Mouse (Mus musculus) inflammation-experienced regulatory T-cells, adult 6 months (primary cell): ENCODE data around the gene Slc25a34. TPM values are rescaled to one million over a fixed set of nuclear protein-coding genes. Genes with fewer than 3 reads are reported as not detected.

Experiments
- ATAC-seq: one replicate; pipeline ENCODE4 v1.8.0; 2017
- polyA plus RNA-seq, 3 experiments: library from polyadenylated mRNA; unstranded; fragments of 100-300 nt; shearing (Covaris generic); gene quantifications; one replicate each; pipeline ENCODE4 v1.2.1; 2017

The Slc25a34 gene
- polyA plus RNA-seq, 3 experiments from 2014 or later: 0.13 TPM; not detected in 2

DNA sequence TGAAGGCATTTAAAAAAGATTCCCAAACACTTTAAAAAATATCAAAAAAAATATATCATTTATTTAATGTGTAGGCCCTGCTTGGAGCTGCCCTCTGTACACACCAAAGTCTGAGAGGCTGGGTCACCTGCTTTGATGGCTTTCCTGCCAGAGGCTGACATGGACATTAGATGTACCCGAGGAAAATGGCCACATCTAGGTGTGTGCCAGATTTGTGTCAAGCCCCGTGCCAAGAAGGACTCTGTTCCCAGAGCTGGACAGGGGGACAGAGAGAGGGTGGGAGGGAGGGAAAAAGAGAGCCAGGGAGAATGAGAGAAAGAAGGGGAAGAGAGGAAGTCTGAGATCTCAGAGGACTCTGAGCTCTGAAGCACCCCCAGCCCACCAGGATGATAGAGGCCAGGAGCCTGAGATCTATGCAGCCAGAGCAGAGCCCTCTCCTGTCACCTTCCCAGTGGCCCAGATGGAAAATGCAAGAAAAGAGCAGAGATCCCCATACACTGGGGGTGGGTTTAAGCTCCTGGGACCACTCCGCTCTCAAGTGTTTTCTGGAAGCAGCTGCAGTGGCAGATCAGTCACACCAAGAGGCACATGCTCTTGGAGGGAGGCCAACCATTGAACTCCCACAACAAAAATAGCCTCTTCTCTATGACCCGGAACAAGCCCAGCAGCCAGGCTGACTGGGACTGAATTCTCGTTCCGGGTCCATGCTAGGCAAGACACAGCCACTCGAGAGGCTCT is 19.7 kb upstream of the Slc25a34 start:
- ATAC-seq: no peak

DNA sequence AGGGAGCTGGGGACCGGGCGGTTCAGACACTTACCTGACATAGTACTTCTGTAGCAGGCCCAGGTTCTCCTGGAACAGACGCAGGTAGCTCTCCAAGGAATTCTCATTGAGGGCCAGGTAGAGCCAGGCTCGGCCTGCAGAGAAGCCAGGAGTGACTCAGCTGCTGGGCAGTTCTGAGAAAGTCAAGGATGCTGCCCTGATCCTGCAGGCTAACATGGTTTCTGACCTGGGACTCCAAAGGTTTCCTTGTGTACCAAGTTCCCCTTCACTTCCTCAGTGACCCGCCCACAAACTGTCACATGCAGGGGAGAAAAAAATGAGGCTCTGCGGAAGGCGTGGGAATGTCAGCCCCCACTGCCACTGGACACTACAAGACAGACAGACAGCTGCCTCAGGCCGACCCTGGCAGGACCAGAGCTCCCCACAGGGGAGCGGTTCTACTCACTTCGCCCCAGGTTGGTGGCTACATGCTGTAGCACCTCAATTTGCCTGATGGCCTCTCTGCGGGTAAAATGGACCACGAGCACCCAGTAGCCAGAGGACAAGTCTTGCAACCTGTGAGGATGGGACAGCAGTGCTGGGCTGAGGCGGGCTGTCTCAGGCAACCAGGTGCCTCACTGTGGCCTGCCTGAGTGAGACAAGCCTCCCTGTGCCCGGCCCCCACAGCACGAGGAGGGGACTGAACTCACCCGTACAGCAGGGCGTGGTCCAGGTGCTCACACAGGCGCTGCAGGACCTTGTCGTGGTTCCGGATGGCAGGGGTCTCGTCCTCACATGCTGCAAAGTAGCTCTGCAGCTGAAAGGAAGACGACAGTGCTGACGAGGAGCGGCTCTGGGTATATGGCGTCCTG is 18.6 kb upstream of the Slc25a34 start:
- no peak for ATAC-seq

DNA sequence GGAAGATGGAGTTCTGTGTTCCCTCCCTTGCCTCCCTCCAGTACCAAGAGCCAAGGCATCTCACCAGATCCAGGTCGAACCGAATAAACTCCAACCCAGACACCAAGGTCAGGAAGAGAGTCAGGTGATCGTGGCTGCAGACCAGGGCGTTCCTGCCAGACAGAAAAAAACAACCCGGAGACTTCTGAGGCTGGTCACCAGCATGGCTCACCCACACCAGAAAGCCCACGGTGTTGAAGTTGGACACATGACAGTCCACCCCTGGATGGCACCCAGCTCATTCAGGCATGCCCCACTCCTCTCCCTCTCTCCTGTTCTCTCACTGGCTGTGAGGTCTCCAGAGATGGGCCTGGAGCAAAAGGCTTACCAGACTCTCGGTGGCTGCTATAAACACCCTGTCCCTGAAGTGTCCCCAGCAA is 17.7 kb upstream of the Slc25a34 start:
- ATAC-seq: no peak

DNA sequence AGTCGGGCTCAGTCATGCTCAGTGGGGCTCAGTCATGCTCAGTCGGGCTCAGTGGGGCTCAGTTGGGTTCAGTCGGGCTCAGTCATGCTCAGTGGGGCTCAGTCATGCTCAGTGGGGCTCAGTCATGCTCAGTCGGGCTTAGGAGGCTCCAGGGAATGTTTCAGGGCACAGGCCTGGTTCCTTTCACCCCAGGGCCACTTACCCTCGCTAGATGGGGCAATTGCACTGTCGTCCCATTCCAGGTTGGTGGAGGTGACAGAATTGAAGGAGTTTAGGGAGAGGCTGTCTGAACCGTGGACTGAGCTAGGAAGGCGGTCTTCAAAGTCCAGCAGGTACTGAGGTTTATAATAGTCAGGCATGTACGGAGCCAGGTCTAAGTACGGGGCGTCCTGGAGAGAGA is 15.9 kb upstream of the Slc25a34 start:
- ATAC-seq: no peak

DNA sequence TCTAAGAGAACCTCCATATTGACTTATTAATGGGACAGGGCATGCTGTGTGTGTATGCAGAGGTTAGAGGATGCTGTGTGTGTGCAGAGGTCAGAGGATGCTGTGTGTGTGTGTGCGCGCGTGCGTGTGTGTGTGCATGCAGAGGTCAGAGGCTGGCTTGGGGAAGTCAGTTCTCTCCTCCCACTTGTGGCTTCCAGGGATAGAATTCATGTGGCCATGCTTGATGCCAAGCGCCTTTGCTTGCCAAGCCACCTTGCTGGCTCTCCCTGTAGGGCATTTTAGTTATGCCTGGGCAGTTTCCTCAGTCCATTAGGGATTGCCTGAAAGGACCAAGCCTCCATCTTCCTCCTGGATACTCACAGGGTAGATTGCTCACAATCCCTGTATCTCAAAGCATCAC is 13.1 kb upstream of the Slc25a34 start:
- ATAC-seq: no peak

DNA sequence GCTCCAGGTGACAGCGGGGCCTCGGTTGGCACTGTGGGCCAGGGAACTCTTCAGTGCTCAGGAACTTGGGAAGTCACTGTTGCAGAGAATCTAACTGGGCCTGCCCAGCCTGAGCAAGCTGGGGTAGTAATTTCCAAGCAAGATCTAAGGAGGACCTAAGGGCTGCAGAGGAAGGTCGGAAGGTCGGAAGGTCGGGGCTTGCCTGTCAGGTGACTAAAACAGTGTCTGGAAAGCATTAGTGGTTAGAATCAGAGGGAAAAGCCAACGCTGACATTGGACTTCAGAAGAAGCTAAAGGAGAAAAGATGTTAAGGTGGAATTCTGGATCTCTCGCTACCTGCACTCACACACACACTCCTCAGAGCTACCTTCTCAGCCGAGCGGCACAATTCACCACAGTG is 12.4 kb upstream of the Slc25a34 start:
- ATAC-seq: no peak

DNA sequence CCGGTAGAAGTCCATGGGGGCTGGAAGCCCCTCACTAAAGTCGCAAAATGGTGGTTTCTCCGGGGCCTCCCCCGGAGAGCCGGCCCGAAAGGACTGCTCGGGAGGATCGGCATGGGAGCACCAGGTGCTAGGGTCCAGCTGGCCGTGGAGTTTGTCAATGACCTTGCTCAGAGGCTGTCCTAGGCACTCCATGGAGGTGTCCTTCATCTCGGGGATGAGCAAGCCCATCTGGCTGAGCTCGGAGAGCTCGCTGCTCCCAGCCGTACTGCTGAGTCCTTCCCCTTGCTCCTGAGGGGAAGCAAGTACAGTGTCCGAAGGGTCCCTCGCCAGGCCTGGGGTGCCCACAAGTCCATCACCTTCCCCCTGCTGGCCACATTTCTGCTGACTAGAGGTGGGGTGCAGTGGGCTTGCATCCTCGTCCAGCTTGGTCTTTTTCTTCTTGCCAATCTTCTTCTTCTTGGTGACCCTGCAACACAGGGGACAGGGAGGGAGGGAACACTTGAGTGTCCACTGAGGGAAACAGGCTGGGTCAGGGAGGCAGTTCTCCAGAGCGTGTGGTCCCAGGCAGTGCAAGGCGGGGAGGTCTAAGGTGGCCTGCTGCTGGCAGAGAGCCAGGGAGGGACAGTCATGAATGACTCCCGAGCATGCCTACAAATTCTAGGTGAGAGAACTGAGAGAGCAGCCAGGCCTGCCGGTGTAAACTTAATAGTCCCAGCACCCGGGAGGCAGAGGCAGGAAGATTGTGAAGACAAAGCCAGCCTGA is 8.7 kb upstream of the Slc25a34 start:
- no peak for ATAC-seq

DNA sequence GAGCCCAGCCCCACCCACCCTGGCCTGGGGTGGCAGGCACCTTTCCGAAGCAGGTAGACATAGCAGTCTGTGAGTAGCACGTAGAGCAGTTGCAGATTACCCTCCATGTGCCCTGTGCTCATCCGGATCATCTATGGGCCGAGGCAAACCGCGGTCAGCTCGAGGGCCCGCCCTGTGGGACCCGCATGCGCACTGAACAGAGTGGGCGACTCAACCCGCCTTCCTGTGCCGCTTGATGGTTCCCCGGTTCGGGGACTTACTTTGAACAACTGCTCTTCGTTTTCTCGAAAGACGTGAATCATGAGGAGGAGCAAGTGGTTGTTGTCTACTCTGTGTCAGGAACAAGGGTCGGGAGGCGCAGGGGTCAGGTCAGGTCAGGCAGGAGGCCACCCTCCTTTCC is 7.6 kb upstream of the Slc25a34 start:
- ATAC-seq: no peak

DNA sequence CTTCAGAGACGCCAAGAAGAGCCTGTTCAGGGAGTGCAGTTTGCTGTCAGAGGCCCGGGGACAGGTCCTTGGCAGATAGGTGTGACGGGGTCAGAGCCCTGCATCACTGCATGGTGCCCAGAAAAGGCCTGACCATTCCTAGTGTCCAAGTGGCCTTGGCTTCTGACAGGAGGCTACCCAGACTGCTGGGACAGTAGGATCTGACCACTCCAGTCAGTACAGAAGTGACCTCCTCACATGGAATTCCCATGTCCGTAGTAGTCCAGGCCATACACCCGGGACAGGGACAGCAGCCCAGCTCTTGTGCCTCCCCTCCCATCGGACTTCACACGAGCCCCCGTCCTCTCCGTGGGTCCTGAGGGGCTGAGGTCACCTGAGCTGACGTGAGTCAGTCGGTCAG is 6.4 kb upstream of the Slc25a34 start:
- ATAC-seq: no peak

DNA sequence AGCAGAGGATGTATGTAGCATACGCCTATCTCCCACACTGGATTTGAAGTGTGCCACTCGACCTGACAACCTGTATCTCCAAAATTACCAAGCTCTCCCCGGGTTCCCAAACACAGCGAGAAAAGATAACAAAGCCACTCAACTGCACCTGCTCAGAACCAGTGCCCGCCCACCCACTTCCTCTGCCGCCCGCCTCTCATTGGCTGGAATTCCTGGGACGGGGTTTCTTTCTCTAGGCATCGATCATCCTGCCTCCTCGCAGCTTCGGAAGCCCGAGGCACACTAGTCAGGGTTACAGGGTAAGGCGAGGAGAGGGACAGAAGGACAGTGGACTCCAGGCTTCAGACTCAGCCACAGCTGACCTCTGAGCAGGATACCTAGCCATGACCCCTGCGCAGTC is 5.0 kb upstream of the Slc25a34 start:
- no peak for ATAC-seq

DNA sequence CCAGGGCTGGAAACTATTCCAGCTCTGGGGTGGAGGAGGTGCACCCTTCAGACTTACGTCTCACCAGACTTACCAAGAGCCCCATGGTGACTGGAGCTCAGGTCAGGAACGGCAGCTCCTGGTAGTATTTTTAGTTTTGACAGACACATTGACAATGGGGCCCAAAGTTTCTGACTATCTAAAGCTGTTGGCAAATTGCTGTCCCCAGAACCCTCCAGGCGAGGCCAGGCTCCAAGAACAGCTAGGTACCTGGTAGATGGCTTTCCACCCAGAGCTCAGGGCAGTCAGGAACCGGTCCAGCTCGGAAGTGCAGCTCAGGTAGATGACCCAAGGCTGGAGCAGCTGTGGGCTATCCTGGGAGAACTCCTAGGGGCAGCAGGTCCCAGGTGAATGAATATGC is 3.9 kb upstream of the Slc25a34 start:
- no peak for ATAC-seq

DNA sequence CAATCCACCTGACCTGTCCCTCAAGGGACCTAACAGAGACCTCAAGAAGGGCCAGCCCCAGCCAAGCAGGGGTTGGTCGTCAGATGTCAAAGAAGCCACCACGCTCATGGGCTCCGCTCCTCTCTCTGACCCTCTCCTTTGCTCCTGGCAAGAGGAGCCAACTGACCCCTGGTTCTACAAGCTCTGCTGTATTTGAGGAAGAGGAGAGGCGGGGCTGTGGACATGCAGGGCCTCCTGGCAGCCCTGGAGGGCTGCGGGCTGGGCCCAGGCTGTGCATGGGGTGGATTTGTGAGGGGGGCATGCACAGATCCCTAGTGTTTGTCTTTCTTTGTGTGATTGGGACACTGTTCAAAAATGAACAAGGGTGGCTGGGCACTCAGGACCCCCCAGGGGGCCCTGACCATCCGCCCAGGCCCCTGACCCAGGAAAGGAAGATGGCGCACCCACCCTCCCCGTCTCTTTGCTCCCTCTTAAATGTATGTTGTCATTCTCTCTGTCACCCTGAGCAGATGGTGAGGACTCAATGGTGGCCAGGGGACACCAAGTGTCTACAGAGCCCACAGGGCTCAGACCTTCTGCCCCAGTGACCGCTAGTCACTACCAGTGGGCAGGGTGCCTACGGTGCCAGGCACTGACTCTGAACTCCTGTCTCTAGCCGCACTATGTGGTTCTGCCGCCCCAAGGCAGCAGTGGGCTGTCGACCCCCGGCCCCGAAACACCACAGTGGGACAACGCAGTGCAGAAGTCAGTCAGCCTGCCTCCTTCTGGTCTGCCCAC is 2.3 kb upstream of the Slc25a34 start:
- ATAC-seq: no peak

DNA sequence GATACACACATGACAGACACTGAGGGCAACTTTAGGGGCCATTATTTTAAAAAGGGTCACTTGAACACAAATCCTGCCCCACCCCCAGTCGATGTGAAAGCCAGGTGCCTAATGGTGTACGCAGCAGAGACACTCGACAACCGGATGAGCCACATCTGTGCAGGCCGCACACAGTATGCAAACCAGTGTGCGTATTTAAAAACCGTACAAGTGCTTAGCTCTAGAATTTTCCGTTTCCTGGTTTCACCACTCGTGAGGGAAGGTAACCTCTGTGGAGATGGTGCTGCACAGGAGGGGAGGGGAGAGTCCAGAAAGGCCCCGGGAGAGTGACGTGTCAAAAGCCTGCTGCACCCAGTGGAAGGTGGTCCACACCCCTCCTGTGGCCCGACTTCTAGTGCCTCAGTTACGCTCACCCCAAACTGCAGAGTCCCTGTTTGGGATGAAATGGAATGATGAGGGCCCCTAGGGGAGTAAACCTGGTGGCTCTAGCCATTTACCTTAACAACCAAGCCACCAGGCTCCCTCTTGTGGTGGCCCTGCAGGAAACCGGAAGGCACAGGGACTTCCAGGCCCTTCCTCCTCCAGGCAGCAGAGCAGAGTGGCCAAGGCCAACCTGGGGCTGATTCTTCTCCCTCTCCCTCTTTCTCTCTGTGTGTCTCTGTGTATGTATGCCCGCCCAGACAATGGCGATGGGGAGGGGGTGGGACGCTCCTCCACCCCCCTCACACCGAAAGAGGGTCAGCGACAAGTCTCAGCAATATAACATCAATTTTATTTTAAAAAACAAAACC is 1.6 kb upstream of the Slc25a34 start:
- peak; percentile 86 for ATAC-seq

DNA sequence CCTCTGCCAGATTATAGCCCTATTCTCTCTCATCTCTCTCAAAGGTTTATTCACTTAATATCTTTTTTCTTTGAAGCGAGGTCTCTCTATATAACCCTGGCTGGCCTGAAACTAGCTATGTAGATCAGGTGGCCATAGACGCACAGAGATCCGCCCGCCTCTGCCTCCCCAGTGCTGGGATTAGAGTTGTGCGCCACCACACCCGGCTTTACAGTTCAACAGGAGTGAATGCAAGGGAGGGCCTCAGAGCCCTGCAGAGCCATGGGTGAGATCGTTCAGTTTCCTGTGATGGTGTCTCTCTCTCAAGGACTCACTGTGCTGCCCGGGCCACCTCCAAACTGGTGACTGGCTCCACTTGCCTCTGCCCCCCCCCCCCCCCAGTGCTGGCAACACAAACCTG is 513 bp upstream of the Slc25a34 start:
- no peak for ATAC-seq

DNA sequence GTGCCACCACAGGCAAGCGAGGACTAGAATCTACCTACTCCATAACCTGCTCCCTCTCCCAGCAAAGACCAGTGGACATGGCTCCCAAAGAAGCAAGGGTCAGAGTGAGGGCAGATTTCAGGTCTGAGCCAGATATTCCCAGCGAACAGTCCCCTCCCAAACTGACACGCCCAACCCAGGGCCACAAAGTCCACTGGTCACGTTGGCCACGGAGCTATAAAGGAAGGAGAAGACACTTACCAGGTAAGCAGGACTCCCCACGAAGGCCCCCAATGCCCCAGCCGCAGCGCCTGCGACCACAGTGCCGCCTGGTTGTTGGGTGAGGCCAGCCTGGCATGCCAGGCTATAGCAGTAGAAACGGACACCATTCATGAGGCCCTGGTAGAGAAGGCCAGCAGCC is 584 bp downstream of the Slc25a34 start:
- no peak for ATAC-seq

DNA sequence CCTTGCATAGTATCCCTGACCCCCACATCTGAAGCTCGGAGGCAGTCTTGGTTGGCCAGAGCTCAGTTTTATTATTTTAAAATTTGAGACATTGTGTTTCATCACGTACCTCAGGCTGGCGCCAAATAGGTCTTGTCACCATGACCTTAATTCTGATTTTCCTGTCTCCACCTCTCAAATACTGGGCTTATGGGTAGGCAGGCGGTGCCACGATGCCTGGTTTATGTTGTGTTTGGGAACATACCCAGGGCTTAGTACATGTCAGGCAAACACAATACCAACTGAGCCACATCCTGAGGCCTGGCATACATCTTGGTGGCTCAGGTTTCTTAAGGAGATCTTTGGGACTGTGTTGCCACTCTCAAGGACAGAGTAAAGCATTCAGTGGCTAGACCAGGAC is 1.0 kb downstream of the Slc25a34 start:
- no peak for ATAC-seq

DNA sequence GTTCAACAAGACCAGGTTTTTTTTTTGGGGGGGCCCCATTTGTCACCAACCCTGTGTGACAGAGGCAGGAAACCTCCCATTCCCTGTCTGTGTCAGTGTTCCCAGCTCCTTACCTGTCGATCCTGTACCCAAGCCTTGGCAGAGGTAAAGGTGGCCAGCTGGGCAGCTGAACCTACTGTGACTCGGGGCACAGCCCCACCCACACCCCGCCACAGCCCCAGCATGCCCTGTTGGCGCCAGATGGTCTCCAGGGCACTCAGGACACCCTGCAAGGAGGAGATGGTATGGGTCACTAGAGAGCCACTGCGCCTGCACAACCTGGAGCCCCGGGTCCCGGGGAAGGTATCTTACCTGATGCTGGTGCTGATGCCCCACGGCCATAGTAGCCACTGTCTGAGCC is 1.5 kb downstream of the Slc25a34 start:
- no peak for ATAC-seq

DNA sequence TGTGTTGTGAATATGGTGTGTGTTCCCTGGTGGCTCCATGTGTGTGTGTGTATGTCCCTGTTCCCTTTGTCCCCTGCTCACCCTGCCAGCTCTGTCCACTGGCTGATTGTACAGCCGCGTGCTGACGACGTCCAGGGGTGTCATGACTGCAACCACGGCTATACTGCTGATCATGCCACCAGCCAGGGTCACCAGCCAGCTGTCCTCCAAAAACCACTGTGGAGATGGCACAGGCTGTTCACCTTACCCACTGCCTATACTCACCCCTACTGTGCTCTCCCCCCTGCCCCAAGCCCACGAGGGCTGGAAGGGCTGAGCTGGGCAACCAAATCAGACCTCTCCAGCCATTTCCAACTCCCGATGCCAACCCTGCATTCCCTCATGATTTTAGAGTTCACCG is 2.3 kb downstream of the Slc25a34 start:
- ATAC-seq: no peak

DNA sequence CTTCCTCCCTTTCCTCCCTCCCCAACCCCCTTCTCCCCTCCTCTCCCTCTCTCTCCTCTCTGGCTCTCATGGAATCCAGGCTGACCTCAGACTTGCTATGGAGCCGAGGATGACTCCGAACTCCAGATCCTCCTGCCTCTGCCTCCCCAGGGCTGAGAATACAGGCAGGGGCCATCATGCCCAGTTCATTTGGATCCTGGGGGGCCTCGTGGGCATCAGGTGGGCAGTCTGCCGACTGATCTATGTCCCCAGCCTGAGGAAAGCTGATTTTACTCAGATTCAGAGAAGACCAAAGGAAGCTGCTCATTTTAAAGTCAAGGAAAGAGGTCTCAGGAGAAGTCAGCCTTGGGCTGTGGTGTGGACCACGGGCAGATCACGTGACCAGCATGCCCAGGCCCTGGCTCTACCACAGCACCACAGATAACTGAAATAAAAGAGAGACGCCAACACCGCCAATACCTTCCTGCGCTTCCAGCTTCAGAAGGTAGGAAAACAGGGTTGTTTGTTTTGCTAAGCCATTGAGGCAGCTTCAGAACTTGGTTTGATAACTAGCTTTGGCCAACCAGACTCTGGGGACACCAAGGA is 4.2 kb downstream of the Slc25a34 start:
- no peak for ATAC-seq

DNA sequence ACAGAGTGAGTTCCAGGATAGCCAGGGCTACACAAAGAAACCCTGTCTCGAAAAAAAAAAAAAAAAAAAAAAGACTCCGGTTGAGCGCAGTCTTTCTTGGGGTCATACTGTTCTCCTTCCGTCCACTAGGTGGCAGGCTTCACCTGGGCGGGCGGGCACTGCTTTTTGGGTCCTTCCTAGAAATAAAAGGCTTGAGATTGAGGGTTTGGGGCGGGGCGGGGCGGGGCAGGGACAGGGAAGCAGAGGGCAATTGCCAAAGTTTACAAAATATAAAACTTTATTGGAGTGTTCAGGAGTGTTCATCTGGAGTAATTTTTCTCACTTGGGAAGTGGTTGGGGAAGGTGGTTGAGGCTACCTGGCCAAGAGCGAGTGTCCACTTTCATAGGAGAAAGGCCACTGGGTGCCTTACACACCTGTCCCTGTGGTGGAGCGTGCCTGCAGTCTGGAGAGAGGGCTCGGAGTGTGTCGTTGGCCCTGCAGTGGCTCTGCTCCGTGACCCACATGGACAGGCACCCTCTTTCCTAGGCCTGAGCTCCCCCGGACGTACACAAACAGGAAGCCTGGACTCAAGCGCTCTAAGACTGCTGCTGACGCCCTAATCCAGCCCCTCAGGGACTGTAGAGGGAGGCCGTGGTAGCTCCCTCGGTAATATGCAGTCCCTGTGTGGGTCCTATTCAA is 4.9 kb downstream of the Slc25a34 start, which contains the start of gene Tmem82:
Gene Tmem82, minus strand, starts transcription at position 69 of the 679 bp plus-strand sequence.
- peak; percentile 53 for ATAC-seq
